Mouse (Mus musculus): ENCODE measurements around the gene Gm20532.

DNA sequence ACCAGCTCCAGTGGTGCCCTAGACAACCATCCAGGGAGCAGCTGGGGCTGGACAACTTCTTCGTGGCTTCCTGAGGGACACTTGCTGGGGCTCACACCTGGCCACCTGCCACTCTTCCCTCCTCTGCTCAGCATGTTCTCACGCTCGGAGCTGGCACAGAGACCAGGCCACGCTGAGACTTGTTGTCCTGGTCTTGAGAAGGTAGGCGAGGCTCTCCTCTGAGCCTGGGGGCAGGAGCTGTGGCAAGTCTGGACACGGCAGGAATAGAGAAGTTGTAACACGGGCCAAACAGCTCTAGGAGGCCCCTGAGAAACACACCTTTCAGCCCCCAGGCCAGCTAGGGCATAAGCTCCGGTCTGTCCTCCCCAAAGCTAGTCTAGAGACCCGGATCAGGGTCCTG, 32.5 kb upstream of the Gm20532 start:
- TF ChIP-seq CTCF (IDR thresholded peaks at IDR 0.05; ENCODE audit: low read depth) (no peak), EP300 (IDR thresholded peaks at IDR 0.05; ENCODE audit: low read depth) (no peak)
